Comparison of ENCODE assay signal across 31 mouse cellular contexts in the genomic region with DNA sequence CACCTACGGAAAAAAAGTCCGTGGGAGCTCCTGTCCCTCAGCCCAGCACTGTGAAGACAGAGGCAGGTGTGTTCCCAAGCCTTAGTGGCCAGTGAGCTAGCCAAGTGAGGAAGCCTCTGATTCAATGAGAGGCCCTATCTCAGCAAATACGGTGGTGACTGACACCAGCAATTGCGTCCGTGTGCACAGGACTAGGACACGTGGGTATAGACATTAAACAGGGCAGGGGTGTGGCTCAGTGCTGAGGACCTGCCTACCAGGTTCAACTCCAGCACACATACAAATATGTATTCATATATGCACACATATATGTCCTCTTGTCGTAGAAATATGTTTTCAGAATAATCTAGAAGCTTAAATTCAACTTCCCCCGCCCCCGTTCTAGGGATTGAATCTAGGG. TPM values are rescaled to one million over a fixed set of nuclear protein-coding genes. Genes with fewer than 3 reads are reported as not detected.
"Had no signal": no experiment of that assay in that cellular context is flagged by ENCODE, and none has a peak within 500 bp of the region (broad histone marks: within the 10 kb centered on the region; RNA-seq: fewer than 3 reads in every experiment).

No protein-coding gene starts in this region.

- H3K9ac ChIP-seq: heart, embryonic 13.5 days; heart, embryonic 15.5 days; hindbrain, embryonic 13.5 days; hindbrain, embryonic 15.5 days; intestine, embryonic 15.5 days; kidney, embryonic 15.5 days; limb, embryonic 12.5 days; liver, embryonic 13.5 days had no signal

- H3K9me3 ChIP-seq: heart, embryonic 15.5 days; hindbrain, embryonic 13.5 days; hindbrain, embryonic 15.5 days; intestine, embryonic 15.5 days; kidney, embryonic 15.5 days; limb, embryonic 10.5 days; liver, embryonic 13.5 days had no signal

- H3K4me2 ChIP-seq: heart, embryonic 11.5 days; heart, embryonic 13.5 days; heart, embryonic 15.5 days; hindbrain, embryonic 13.5 days; hindbrain, embryonic 15.5 days; intestine, embryonic 15.5 days; kidney, embryonic 15.5 days; limb, embryonic 12.5 days; liver, embryonic 11.5 days; liver, embryonic 13.5 days had no signal

- H3K4me3 ChIP-seq: heart, adult 2 months; heart, embryonic 13.5 days; heart, embryonic 15.5 days; hindbrain, embryonic 13.5 days; hindbrain, embryonic 15.5 days; intestine, embryonic 15.5 days; kidney, embryonic 15.5 days; left cerebral cortex, adult 2 months; limb, embryonic 10.5 days; limb, embryonic 12.5 days; liver, embryonic 13.5 days had no signal

- DNase-seq: gastrocnemius, postnatal 14 days; gastrocnemius, postnatal 36 days; heart, adult 11 months; heart, adult 2 months; heart, postnatal 14 days; heart, postnatal 36 days; kidney, adult 18-20 months; kidney, adult 9 months; kidney, postnatal 14 days; kidney, postnatal 36 days; layer of hippocampus, adult 9-11 months; liver; liver, embryonic 13.5 days had no signal

- H3K4me1 ChIP-seq: hindbrain, embryonic 15.5 days had no signal

- ATAC-seq: inflammation-experienced regulatory T-cells, adult 6 months; intestine, embryonic 15.5 days; intestine, postnatal 0 days had no signal

- H3K27ac ChIP-seq: heart, adult 2 months; heart, embryonic 13.5 days; heart, embryonic 15.5 days; hindbrain, embryonic 13.5 days; hindbrain, embryonic 15.5 days; intestine, embryonic 15.5 days; left cerebral cortex, adult 2 months; limb, embryonic 10.5 days; limb, embryonic 12.5 days; liver, embryonic 13.5 days had no signal

- H3K36me3 ChIP-seq: heart, embryonic 13.5 days; heart, embryonic 15.5 days; hindbrain, embryonic 13.5 days; hindbrain, embryonic 15.5 days; intestine, embryonic 15.5 days; kidney, embryonic 15.5 days; limb, embryonic 10.5 days; limb, embryonic 12.5 days; liver, embryonic 13.5 days had no signal

RNA-seq across cellular contexts. Expression of a gene that starts 1.5 kb away (rescaled TPM):
- total RNA-seq: hematopoietic stem cell, adult 5-6 weeks had no signal
- polyA plus RNA-seq: large intestine, adult 2 months had no signal

RNA-seq across cellular contexts. Expression of a gene that starts 7.8 kb away (rescaled TPM):
- total RNA-seq: hematopoietic stem cell, adult 5-6 weeks had no signal
- polyA plus RNA-seq: heart, embryonic 13.5 days; hindbrain, embryonic 11.5 days; limb, embryonic 10.5 days; limb, embryonic 12.5 days; liver, embryonic 11.5 days; liver, embryonic 13.5 days had no signal

RNA-seq across cellular contexts. Expression of a gene that starts 18.4 kb away (rescaled TPM):
- total RNA-seq: gastrocnemius, adult 18-20 months; gastrocnemius, adult 8-10 months; gastrocnemius, postnatal 14 days; heart, postnatal 36 days had no signal

RNA-seq across cellular contexts. Expression of a gene that starts 22.7 kb away (rescaled TPM):
- polyA plus RNA-seq: hindbrain, embryonic 11.5 days had no signal
